Mouse (Mus musculus) hindlimb bud, embryonic 11.5 days (tissue): ENCODE results near the gene Zfp13.
"Not testable (repeated sequence)": the region's sequence is repeated elsewhere in the genome, so short reads cannot be mapped to it uniquely, and the experiment has no call there.

Experiments
- DNase-seq: peaks from one replicate; pipeline ENCODE4 v3.0.0-alpha.2; 2012; ENCODE audit warnings: low read depth, low spot score; ENCODE audit errors: extremely low spot score

Gene Zfp13

DNA sequence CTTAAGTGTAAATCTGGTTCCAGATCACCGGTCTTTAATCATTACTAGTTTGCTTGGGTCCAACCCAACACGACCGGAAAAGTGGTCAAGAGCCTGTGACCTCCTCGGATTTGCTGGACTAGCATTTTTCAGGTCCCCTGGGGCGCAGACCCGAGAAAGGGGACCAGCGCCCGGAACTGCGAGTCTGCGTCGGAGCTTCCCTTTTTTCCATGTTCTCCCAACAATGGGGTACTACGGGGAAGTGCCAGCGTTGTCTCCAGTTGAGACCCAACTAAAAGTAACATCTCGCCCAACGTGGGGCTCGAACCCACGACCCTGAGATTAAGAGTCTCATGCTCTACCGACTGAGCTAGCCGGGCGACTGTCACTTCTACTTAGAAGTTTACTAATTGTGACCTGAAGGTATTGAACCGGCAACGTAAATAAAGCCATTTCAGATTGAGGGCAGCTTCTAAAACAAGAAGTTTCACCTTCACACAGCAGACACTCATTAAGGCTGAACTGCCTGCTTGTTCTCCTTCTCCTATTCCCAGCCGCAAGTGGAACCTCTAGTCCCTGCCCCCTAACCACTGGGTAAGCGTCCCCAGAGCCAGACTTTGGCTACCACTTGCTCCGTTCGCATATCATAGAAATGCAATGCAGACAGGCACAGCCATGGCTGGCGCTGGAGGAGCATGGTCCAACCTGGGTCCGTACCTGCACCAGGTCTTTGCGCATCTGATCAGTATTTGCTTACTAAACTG is 64.1 kb downstream of the Zfp13 start:
- DNase-seq = not testable (repeated sequence)

DNA sequence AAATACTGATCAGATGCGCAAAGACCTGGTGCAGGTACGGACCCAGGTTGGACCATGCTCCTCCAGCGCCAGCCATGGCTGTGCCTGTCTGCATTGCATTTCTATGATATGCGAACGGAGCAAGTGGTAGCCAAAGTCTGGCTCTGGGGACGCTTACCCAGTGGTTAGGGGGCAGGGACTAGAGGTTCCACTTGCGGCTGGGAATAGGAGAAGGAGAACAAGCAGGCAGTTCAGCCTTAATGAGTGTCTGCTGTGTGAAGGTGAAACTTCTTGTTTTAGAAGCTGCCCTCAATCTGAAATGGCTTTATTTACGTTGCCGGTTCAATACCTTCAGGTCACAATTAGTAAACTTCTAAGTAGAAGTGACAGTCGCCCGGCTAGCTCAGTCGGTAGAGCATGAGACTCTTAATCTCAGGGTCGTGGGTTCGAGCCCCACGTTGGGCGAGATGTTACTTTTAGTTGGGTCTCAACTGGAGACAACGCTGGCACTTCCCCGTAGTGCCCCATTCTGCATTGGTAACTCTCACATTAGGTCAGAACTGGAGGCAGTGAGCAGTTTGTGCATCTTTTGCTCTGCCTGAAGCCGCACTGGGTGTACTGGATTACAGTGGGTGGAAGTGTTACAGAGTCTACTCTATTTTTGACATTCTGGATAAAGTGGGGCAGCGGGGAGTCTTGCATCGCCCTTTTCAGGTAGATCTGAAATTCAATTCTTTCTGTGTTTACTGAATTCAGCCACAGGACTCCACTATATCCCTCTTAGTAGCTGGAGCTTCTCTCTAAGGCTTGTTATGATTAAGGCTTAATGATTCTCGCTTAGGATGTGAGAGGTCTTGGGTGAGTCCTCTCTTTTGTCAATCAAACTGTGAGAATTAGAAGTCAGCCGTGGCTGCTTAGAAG is 65.4 kb downstream of the Zfp13 start:
- not testable (repeated sequence) for DNase-seq

GRCm38 (mm10) chr17:23531408-23531807 is 67.9 kb downstream of the Zfp13 start:
- DNase-seq = not testable (repeated sequence)
